Mouse (Mus musculus) erythroblast, adult 5-6 weeks (primary cell): ENCODE measurements around the gene Man2b1. TPM values are rescaled to one million over a fixed set of nuclear protein-coding genes. Genes with fewer than 3 reads are reported as not detected.
"Not testable (repeated sequence)": the region's sequence is repeated elsewhere in the genome, so short reads cannot be mapped to it uniquely, and the experiment has no call there.

ENCODE experiments used
- ATAC-seq: replicated peaks from 2 replicates; pipeline ENCODE4 v1.8.0; 2016; ENCODE audit warnings: moderate number of reproducible peaks, mild to moderate bottlenecking, moderate TSS enrichment, inconsistent platforms; ENCODE audit not compliant: poor library complexity, low FRiP score, severe bottlenecking
- total RNA-seq, 2 experiments: library from RNA; stranded (forward) in 1 of 2; stranded (reverse) in 1 of 2; fragments of 150-400 nt in 1 of 2; fragments of 200-764, 138-1000 nt in 1 of 2; gene quantifications; 2 replicates each; pipeline versions ENCODE4 v1.2.3 to v1.2.4; 2015 to 2017; ENCODE audit warnings: low replicate concordance in 2 of 2

The Man2b1 gene
- total RNA-seq, 2 experiments from 2014 or later = 18.6 to 27.5 TPM

- ATAC-seq = no peak
These were observed 32.4 kb downstream of the Man2b1 start for GRCm38 (mm10) chr8:85115501-85115900.

- no peak for ATAC-seq
These were observed 33.9 kb downstream of the Man2b1 start for GRCm38 (mm10) chr8:85116984-85117383.

DNA sequence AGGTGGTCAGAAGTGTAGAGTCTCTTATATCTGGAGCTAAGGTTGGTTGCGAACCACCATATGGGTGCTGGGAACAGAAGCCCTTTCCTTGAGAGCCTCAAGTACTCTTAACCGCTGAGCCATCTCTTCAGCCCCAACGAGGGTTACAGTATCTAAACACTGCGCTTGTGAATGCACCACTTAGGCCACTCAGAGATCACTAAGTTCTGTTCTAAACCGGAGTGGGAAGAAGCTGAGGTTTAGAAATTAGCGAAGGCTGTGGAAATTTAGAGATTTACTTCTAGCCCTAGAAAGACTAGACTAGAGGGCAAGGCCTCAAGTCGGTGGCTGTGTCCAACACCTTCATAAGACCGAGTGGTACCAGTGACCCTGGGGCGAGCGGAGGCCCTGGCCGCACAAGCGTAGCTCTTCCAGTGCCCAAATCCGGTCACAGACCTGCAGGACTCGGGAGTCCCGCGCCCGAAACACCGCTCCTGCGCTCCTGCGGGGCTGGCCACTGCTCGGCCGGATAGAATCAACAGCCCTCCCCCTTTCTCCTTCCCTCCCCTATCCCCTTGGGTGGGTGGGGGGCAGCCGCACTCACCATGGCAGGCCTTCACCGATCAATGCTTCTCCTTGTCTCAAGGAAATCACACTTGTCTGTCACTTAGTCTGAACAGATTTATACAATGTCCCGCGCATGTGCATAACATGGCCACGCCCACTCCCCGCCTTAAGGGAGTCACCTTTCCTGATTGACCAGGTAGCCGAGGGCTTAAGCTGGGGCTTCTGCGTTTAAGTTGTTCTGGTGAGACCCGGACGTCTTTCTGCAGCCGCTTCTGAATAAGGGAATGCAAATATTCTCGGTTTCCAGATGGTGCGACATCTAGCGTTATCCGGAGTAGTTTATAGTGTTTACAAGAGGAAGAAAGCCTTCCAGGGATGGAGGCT lies 36.2 kb downstream of the Man2b1 start:
- ATAC-seq = no peak

DNA sequence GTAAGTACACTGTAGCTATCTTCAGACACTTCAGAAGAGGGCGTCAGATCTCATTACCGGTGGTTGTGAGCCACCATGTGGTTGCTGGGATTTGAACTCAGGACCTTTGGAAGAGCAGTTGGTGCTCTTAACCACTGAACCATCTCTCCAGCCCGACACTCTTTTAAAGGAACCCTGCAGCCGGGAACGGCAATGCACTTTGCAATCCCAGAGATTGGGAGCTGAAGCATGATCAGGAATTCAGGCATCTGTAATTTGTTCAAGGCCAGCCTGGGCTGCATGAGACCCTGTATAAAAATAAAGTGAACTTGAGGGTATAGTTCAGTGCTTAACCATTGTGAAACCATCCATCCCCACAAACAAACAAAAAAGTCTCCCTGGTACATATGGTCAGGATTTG lies 37.2 kb downstream of the Man2b1 start:
- not testable (repeated sequence) for ATAC-seq

GRCm38 (mm10) chr8:85122995-85123394 lies 39.9 kb downstream of the Man2b1 start, which contains the start of gene Zfp791:
Zfp791 (minus strand) TSS chr8:85123095.
- no peak for ATAC-seq

DNA sequence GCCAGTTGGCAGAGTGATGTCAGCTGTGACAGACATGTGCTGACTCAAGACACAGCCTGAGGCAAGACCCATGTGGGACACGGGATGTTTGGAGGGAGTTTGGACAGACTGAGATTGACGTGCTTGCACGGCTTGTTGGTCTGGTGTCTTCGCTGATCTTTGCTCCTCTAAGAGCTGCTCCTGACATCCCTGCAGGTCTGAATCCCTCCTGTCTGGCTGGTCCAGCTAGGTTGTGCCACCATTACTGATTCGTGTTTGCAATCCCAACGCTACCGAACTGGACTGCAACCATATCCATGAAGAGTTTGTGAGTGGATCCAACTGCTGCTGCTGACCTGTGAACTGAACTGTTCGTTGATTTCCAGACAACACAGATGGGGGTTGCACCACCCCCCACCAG lies 40.6 kb downstream of the Man2b1 start:
- no peak for ATAC-seq

DNA sequence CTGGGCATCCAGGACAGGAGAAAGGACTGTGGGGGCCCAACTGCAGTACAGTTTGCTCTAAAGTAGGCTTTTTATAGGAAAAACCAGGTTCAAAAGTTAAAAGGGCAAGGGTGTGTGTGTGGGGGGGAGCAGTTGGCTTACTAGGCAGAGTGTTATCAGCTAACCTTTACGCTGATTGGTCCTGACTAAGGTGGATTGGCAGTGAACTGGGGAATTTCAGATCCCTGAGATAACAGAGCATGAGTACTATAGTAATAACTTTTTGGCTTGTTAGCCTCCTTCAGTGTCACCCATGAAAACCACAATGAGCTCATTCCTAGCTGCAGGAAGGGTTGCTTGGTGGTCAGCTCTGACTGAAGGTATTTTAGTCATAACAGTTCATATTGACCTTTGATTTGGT lies 49.3 kb downstream of the Man2b1 start:
- no peak for ATAC-seq

GRCm38 (mm10) chr8:85135690-85136089 lies 52.6 kb downstream of the Man2b1 start:
- peak; percentile 78 for ATAC-seq

GRCm38 (mm10) chr8:85142516-85142915 lies 59.4 kb downstream of the Man2b1 start:
- ATAC-seq = no peak

Other genes starting within 250 kb of the Man2b1 start
- 379 and 406 TPM in 2 replicates for gene Rad23a, start 242.6 kb upstream of the Man2b1 start, total RNA-seq (2015; ENCODE audit: low replicate concordance)
- 572 and 669 TPM in 2 replicates for gene Rad23a, start 242.6 kb upstream of the Man2b1 start, total RNA-seq (2017; ENCODE audit: low replicate concordance)
- 255 and 289 TPM in 2 replicates for gene Calr, start 236.3 kb upstream of the Man2b1 start, total RNA-seq (2015; ENCODE audit: low replicate concordance)
- gene Calr, start 236.3 kb upstream of the Man2b1 start, total RNA-seq (2017; ENCODE audit: low replicate concordance) = 800 and 908 TPM in 2 replicates
- 6.0 and 9.6 TPM in 2 replicates for gene Farsa, start 226.3 kb upstream of the Man2b1 start, total RNA-seq (2015; ENCODE audit: low replicate concordance)
- gene Farsa, start 226.3 kb upstream of the Man2b1 start, total RNA-seq (2017; ENCODE audit: low replicate concordance) = 25.0 and 28.8 TPM in 2 replicates
- gene Syce2, start 211.2 kb upstream of the Man2b1 start, total RNA-seq (2015; ENCODE audit: low replicate concordance) = 54.3 and 54.8 TPM in 2 replicates
- gene Syce2, start 211.2 kb upstream of the Man2b1 start, total RNA-seq (2017; ENCODE audit: low replicate concordance) = 10.6 and 24.4 TPM in 2 replicates
- 7.9 and 14.6 TPM in 2 replicates for gene Gcdh, start 189.3 kb upstream of the Man2b1 start, total RNA-seq (2015; ENCODE audit: low replicate concordance)
- 13.4 and 17.6 TPM in 2 replicates for gene Gcdh, start 189.3 kb upstream of the Man2b1 start, total RNA-seq (2017; ENCODE audit: low replicate concordance)
- 58.9 and 59.8 TPM in 2 replicates for gene Klf1, start 181.3 kb upstream of the Man2b1 start, total RNA-seq (2015; ENCODE audit: low replicate concordance)
- 85.0 and 116 TPM in 2 replicates for gene Klf1, start 181.3 kb upstream of the Man2b1 start, total RNA-seq (2017; ENCODE audit: low replicate concordance)
- gene Dnase2a, start 174.7 kb upstream of the Man2b1 start, total RNA-seq (2015; ENCODE audit: low replicate concordance) = 31.9 and 44.9 TPM in 2 replicates
- 85.2 and 99.8 TPM in 2 replicates for gene Dnase2a, start 174.7 kb upstream of the Man2b1 start, total RNA-seq (2017; ENCODE audit: low replicate concordance)
- gene Mast1, start 145.9 kb upstream of the Man2b1 start, total RNA-seq (2015; ENCODE audit: low replicate concordance) = not detected in 2 replicates
- gene Mast1, start 145.9 kb upstream of the Man2b1 start, total RNA-seq (2017; ENCODE audit: low replicate concordance) = 0.28 TPM in 1 of 2 replicates, not detected in the other
- not detected in 2 replicates for gene Rtbdn, start 136.3 kb upstream of the Man2b1 start, total RNA-seq (2015; ENCODE audit: low replicate concordance)
- not detected in 2 replicates for gene Rtbdn, start 136.3 kb upstream of the Man2b1 start, total RNA-seq (2017; ENCODE audit: low replicate concordance)
- not detected in 2 replicates for gene Gm49661, start 113.8 kb upstream of the Man2b1 start, total RNA-seq (2015; ENCODE audit: low replicate concordance)
- not detected in 2 replicates for gene Gm49661, start 113.8 kb upstream of the Man2b1 start, total RNA-seq (2017; ENCODE audit: low replicate concordance)
- gene Prdx2, start 113.7 kb upstream of the Man2b1 start, total RNA-seq (2015; ENCODE audit: low replicate concordance) = 1,192 and 1,430 TPM in 2 replicates
- 2,193 and 2,235 TPM in 2 replicates for gene Prdx2, start 113.7 kb upstream of the Man2b1 start, total RNA-seq (2017; ENCODE audit: low replicate concordance)
- gene Rnaseh2a, start 113.5 kb upstream of the Man2b1 start, total RNA-seq (2015; ENCODE audit: low replicate concordance) = 31.8 and 67.2 TPM in 2 replicates
- gene Rnaseh2a, start 113.5 kb upstream of the Man2b1 start, total RNA-seq (2017; ENCODE audit: low replicate concordance) = 37.4 and 37.9 TPM in 2 replicates
- 6.1 and 6.7 TPM in 2 replicates for gene Junb, start 104.6 kb upstream of the Man2b1 start, total RNA-seq (2015; ENCODE audit: low replicate concordance)
- 15.5 and 16.1 TPM in 2 replicates for gene Junb, start 104.6 kb upstream of the Man2b1 start, total RNA-seq (2017; ENCODE audit: low replicate concordance)
- 1.9 and 5.0 TPM in 2 replicates for gene Hook2, start 92.7 kb upstream of the Man2b1 start, total RNA-seq (2015; ENCODE audit: low replicate concordance)
- 1.6 and 6.1 TPM in 2 replicates for gene Hook2, start 92.7 kb upstream of the Man2b1 start, total RNA-seq (2017; ENCODE audit: low replicate concordance)
- gene Best2, start 68.7 kb upstream of the Man2b1 start, total RNA-seq (2015; ENCODE audit: low replicate concordance) = not detected in 2 replicates
- not detected in 2 replicates for gene Best2, start 68.7 kb upstream of the Man2b1 start, total RNA-seq (2017; ENCODE audit: low replicate concordance)
- gene Asna1, start 58.0 kb upstream of the Man2b1 start, total RNA-seq (2015; ENCODE audit: low replicate concordance) = 20.8 and 24.2 TPM in 2 replicates
- gene Asna1, start 58.0 kb upstream of the Man2b1 start, total RNA-seq (2017; ENCODE audit: low replicate concordance) = 13.5 and 26.3 TPM in 2 replicates
- gene Trir, start 56.4 kb upstream of the Man2b1 start, total RNA-seq (2015; ENCODE audit: low replicate concordance) = 32.1 and 45.4 TPM in 2 replicates
- gene Trir, start 56.4 kb upstream of the Man2b1 start, total RNA-seq (2017; ENCODE audit: low replicate concordance) = 72.9 and 103 TPM in 2 replicates
- gene Tnpo2, start 46.4 kb upstream of the Man2b1 start, total RNA-seq (2015; ENCODE audit: low replicate concordance) = 9.6 and 10.8 TPM in 2 replicates
- 11.2 and 14.6 TPM in 2 replicates for gene Tnpo2, start 46.4 kb upstream of the Man2b1 start, total RNA-seq (2017; ENCODE audit: low replicate concordance)
- gene Fbxw9, start 23.2 kb upstream of the Man2b1 start, total RNA-seq (2015; ENCODE audit: low replicate concordance) = 5.4 TPM in 1 of 2 replicates, not detected in the other
- 0.43 and 4.3 TPM in 2 replicates for gene Fbxw9, start 23.2 kb upstream of the Man2b1 start, total RNA-seq (2017; ENCODE audit: low replicate concordance)
- not detected in 2 replicates for gene Gm5741, start 15.3 kb upstream of the Man2b1 start, total RNA-seq (2015; ENCODE audit: low replicate concordance)
- not detected in 2 replicates for gene Gm5741, start 15.3 kb upstream of the Man2b1 start, total RNA-seq (2017; ENCODE audit: low replicate concordance)
- 12.3 and 16.1 TPM in 2 replicates for gene Dhps, start 11.5 kb upstream of the Man2b1 start, total RNA-seq (2015; ENCODE audit: low replicate concordance)
- 3.2 and 12.1 TPM in 2 replicates for gene Dhps, start 11.5 kb upstream of the Man2b1 start, total RNA-seq (2017; ENCODE audit: low replicate concordance)
- 26.1 and 31.3 TPM in 2 replicates for gene Wdr83os, start 2.5 kb upstream of the Man2b1 start, total RNA-seq (2015; ENCODE audit: low replicate concordance)
- gene Wdr83os, start 2.5 kb upstream of the Man2b1 start, total RNA-seq (2017; ENCODE audit: low replicate concordance) = 4.3 and 11.3 TPM in 2 replicates
- 1.7 and 16.9 TPM in 2 replicates for gene Wdr83, start 2.0 kb upstream of the Man2b1 start, total RNA-seq (2015; ENCODE audit: low replicate concordance)
- 4.9 and 6.3 TPM in 2 replicates for gene Wdr83, start 2.0 kb upstream of the Man2b1 start, total RNA-seq (2017; ENCODE audit: low replicate concordance)
- not detected in 2 replicates for gene Zfp791, start 39.8 kb downstream of the Man2b1 start, total RNA-seq (2015; ENCODE audit: low replicate concordance)
- gene Zfp791, start 39.8 kb downstream of the Man2b1 start, total RNA-seq (2017; ENCODE audit: low replicate concordance) = not detected in 2 replicates
- not detected in 2 replicates for gene Cks1brt, start 68.7 kb downstream of the Man2b1 start, total RNA-seq (2015; ENCODE audit: low replicate concordance)
- gene Cks1brt, start 68.7 kb downstream of the Man2b1 start, total RNA-seq (2017; ENCODE audit: low replicate concordance) = not detected in 2 replicates
- not detected in 2 replicates for gene Olfr371, start 142.7 kb downstream of the Man2b1 start, total RNA-seq (2015; ENCODE audit: low replicate concordance)
- gene Olfr371, start 142.7 kb downstream of the Man2b1 start, total RNA-seq (2017; ENCODE audit: low replicate concordance) = not detected in 2 replicates
- gene Orc6, start 216.4 kb downstream of the Man2b1 start, total RNA-seq (2015; ENCODE audit: low replicate concordance) = 38.2 and 48.5 TPM in 2 replicates
- 47.6 and 89.5 TPM in 2 replicates for gene Orc6, start 216.4 kb downstream of the Man2b1 start, total RNA-seq (2017; ENCODE audit: low replicate concordance)
- gene Vps35, start 216.5 kb downstream of the Man2b1 start, total RNA-seq (2015; ENCODE audit: low replicate concordance) = 54.8 and 68.4 TPM in 2 replicates
- gene Vps35, start 216.5 kb downstream of the Man2b1 start, total RNA-seq (2017; ENCODE audit: low replicate concordance) = 50.0 and 53.9 TPM in 2 replicates